Mouse (Mus musculus) liver, embryonic 14.5 days (tissue): ENCODE results near the gene Vegfb.

Source experiments
- CTCF ChIP-seq: IDR thresholded peaks from 2 replicates; pipeline ENCODE4 v1.5.1; 2016; ENCODE audit warnings: antibody characterized with exemption, low read depth, control low read depth
- EP300 ChIP-seq: IDR thresholded peaks from 2 replicates; pipeline ENCODE4 v1.6.1; 2016; ENCODE audit warnings: antibody characterized with exemption, low read depth

DNA sequence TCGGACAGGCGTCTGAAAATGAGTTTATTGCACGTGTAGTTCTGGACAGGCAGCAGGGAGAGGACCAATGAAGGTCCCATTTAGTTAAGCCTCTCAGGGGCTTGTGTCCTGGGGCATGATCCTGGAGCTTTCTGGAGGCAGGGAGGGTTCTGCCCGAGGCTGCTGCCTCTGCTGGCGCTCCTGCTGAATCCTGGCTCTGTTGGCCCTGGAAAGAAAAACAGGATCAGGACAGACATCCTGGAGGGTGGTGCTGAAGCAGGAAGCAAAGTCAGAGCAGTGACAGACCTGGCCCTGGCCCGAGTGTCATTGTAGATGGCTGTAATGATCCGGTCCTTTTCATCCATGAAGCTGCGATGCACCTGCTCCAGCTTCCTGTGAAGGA is 444 bp upstream of the Vegfb start:
- TF ChIP-seq EP300: no peak
- no peak for TF ChIP-seq CTCF
